Mouse (Mus musculus): ENCODE results near the gene Ppp1r14d.

DNA sequence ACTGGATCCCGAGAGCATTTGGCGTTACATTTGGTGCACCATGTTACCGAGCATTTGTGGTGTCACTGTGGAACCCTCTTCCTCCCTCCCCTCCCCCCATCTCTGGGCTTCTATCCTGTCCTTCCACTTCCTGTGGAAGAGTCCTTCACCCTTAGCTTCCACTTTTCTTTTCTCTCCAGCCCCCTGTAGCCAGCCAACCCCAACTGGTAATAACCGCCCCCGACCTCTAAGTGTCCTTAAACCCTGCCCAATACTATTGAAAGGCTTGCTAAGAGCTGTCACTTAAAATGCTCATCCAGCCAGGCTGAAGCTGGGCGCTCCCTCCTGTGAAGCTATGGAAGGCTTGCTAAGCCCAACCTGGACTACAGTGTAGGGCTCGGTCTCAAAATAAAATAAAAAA is 47.2 kb upstream of the Ppp1r14d start:
- TF ChIP-seq POLR2A (IDR thresholded peaks at IDR 0.05; ENCODE audit: control insufficient read depth, low read depth, low read length) (no peak), CTCF (IDR thresholded peaks at IDR 0.05; ENCODE audit: control insufficient read depth, insufficient read depth, insufficient replicate concordance, low read depth, low read length) (no peak)

Data from testis, adult 2 months (tissue).